Mouse (Mus musculus) myocyte (in vitro differentiated cells): ENCODE measurements around the gene Ikbip. TPM values are rescaled to one million over a fixed set of nuclear protein-coding genes. Genes with fewer than 3 reads are reported as not detected.

ENCODE experiments used
- H3K27me3 ChIP-seq: one replicate; pipeline ENCODE4 v1.6.1; 2011; ENCODE audit not compliant: control insufficient read depth, insufficient read depth, insufficient read length
- H3K36me3 ChIP-seq: one replicate; pipeline ENCODE4 v1.6.1; 2011; ENCODE audit not compliant: control insufficient read depth, insufficient read depth
- H3K4me2 ChIP-seq: one replicate; pipeline ENCODE4 v1.6.1; 2011; ENCODE audit warnings: low read depth, control low read depth
- H3K4me3 ChIP-seq: one replicate; pipeline ENCODE4 v1.5.1; 2011; ENCODE audit warnings: mild to moderate bottlenecking, control low read depth, moderate library complexity
- H3K79me2 ChIP-seq: one replicate; pipeline ENCODE4 v1.6.1; 2011; ENCODE audit not compliant: control insufficient read depth, insufficient read depth
- H3ac ChIP-seq: one replicate; pipeline ENCODE4 v1.6.1; 2011; ENCODE audit not compliant: control insufficient read depth, insufficient read length
- CEBPB ChIP-seq: IDR thresholded peaks from 2 replicates; pipeline ENCODE4 v1.6.1; 2011; ENCODE audit warnings: mild to moderate bottlenecking, moderate library complexity; ENCODE audit not compliant: poor library complexity, insufficient read depth, severe bottlenecking
- E2F4 ChIP-seq: IDR thresholded peaks from one replicate; pipeline ENCODE4 v1.6.1; 2011; ENCODE audit warnings: mild to moderate bottlenecking, control low read depth, moderate library complexity; ENCODE audit not compliant: insufficient read depth
- MAX ChIP-seq: IDR thresholded peaks from one replicate; pipeline ENCODE4 v1.6.1; 2011; ENCODE audit warnings: low read depth, mild to moderate bottlenecking, control low read depth
- MYOD1 ChIP-seq, 3 experiments: IDR thresholded peaks; one replicate each; pipeline ENCODE4 v1.6.1; 2011; ENCODE audit warnings: control low read depth in 2 of 3, low read depth in 2 of 3, mild to moderate bottlenecking in 2 of 3, moderate library complexity in 1 of 3; ENCODE audit not compliant: insufficient read length in 2 of 3, control insufficient read depth in 1 of 3
- MYOG ChIP-seq, 3 experiments: IDR thresholded peaks; one replicate each; pipeline ENCODE4 v1.6.1; 2011; ENCODE audit warnings: control low read depth in 2 of 3, low read depth in 2 of 3, mild to moderate bottlenecking in 2 of 3; ENCODE audit not compliant: insufficient read length in 2 of 3, control insufficient read depth in 1 of 3, insufficient read depth in 1 of 3
- POLR2A ChIP-seq: IDR thresholded peaks from one replicate; pipeline ENCODE4 v1.6.1; 2011; ENCODE audit warnings: low read depth, mild to moderate bottlenecking, control low read depth, moderate library complexity; ENCODE audit not compliant: insufficient read length
- POLR2AphosphoS2 ChIP-seq: IDR thresholded peaks from one replicate; pipeline ENCODE4 v1.6.1; 2011; ENCODE audit warnings: low read depth, control low read depth; ENCODE audit not compliant: insufficient read length
- REST ChIP-seq: IDR thresholded peaks from one replicate; pipeline ENCODE4 v1.6.1; 2011; ENCODE audit warnings: mild to moderate bottlenecking, control low read depth, moderate library complexity; ENCODE audit not compliant: insufficient read depth, insufficient read length
- SRF ChIP-seq: IDR thresholded peaks from one replicate; pipeline ENCODE4 v1.6.1; 2011; ENCODE audit warnings: low read depth; ENCODE audit not compliant: control insufficient read depth, insufficient read length
- TCF12 ChIP-seq: IDR thresholded peaks from one replicate; pipeline ENCODE4 v1.6.1; 2011; ENCODE audit warnings: mild to moderate bottlenecking, control low read depth; ENCODE audit not compliant: poor library complexity, insufficient read depth, severe bottlenecking
- TCF3 ChIP-seq: IDR thresholded peaks from one replicate; pipeline ENCODE4 v1.6.1; 2011; ENCODE audit warnings: low read depth, control low read depth; ENCODE audit not compliant: insufficient read length
- USF1 ChIP-seq: IDR thresholded peaks from one replicate; pipeline ENCODE4 v1.6.1; 2011; ENCODE audit warnings: low read depth, mild to moderate bottlenecking, control low read depth, moderate library complexity
- polyA plus RNA-seq: library from polyadenylated mRNA; unstranded; fragments of >200 nt; fragmentation: generic; extraction: Trizol; gene quantifications from one replicate; pipeline ENCODE4 v1.2.1, GENCODE M21; 2012; ENCODE audit warnings: missing spikeins

Ikbip gene
- polyA plus RNA-seq, 1 experiment = 12.6 TPM

DNA sequence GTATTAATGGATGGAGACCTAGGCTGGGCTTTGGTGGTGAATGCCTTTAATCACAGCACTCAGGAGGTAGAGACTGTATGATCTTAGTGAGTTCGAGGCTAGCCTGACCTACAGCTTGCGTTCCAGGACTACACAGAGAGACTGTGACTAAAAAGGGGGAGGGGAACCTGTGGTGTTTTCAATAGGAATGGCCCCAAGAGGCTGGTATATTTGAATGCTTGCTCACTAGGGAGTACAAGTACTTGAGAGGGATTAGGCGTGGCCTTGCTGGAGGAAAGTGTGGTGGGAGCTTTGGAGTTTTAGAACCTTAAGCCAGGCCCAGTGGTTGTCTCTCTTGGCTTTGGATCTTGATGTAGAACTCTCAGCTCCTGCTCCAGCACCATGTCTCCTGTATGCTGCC lies 48.1 kb downstream of the Ikbip start:
- Histone ChIP-seq H3K27me3 (no peaks in the 10 kb centered on the region), H3K79me2 (no peaks in the 10 kb centered on the region), H3K4me3 (no peak overlapping the region), H3ac (no peak overlapping the region), H3K36me3 (no peaks in the 10 kb centered on the region), H3K4me2 (no peak overlapping the region)
- no peak for TF ChIP-seq MYOD1 (IDR thresholded peaks at IDR 0.05; ENCODE audit: control insufficient read depth in 1 of 3, insufficient read length in 2 of 3, low read depth in 2 of 3)
- TF ChIP-seq MAX = no peak
- TF ChIP-seq SRF = no peak
- no peak for TF ChIP-seq REST
- TF ChIP-seq POLR2A = no peak
- no peak for TF ChIP-seq POLR2AphosphoS2
- no peak for TF ChIP-seq MYOG (IDR thresholded peaks at IDR 0.05; ENCODE audit: control insufficient read depth in 1 of 3, insufficient read depth in 1 of 3, insufficient read length in 2 of 3, low read depth in 2 of 3)
- TF ChIP-seq CEBPB = no peak
- TF ChIP-seq E2F4 = no peak
- TF ChIP-seq TCF3 = no peak
- TF ChIP-seq TCF12 = no peak

DNA sequence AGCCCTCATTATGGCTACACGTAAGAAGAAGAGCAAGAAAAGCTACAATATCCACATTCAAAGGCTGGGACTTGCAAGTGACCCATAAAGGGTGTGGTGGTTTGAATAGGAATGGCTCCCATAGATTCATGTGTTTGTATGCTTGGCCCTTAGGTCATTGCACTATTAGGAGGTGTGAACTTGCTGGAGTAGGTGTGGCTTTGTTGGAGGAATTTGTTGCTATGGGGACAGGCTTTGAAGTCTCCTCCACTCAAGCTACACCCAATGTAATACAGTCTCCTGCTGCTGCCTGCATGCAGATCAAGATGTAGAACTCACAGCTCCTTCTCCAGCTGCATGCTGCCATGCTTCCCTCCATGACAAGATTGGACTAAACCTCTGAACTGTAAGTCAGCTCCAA lies 48.8 kb downstream of the Ikbip start:
- TF ChIP-seq CEBPB (no peak), REST (no peak), MYOG (IDR thresholded peaks at IDR 0.05; ENCODE audit: control insufficient read depth in 1 of 3, insufficient read depth in 1 of 3, insufficient read length in 2 of 3, low read depth in 2 of 3) (no peak), MYOD1 (IDR thresholded peaks at IDR 0.05; ENCODE audit: control insufficient read depth in 1 of 3, insufficient read length in 2 of 3, low read depth in 2 of 3) (no peak), TCF3 (no peak), MAX (no peak), E2F4 (no peak), TCF12 (no peak), POLR2A (no peak), SRF (no peak), POLR2AphosphoS2 (no peak), USF1 (no peak)
- Histone ChIP-seq H3K4me3 (no peak overlapping the region), H3K79me2 (no peaks in the 10 kb centered on the region), H3K36me3 (no peaks in the 10 kb centered on the region), H3K4me2 (no peak overlapping the region), H3K27me3 (no peaks in the 10 kb centered on the region), H3ac (no peak overlapping the region)

DNA sequence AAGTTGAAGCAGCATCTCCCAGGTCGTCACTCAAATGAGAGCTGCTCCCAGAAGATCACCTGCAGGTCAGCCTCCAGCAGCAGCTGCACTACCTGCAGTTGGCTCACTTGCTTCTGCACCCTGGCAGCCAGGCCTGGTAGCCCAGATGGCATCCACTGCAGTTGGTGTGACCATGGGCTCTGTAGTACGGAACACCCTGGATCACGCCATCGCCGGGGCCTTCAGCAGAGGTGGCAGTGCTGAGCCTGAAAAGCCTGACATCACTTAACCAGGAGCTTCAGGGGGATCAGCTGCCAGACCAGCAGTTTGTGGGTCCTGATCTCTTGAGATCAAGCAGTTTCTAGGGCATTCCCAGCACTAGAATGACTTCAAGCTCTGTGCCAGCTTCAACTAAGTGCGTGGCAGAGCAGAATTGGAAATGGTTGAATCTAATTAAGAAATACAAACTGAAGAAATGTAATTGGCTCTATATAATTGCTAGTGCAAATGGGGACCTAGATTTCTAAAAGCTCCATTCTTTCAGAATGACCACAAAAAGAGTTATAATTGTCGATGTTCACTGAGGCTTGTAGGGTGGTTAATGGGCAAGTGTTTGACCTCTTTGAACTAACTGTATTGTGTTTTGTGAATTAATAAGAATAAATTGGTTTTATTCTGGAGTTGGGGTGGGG lies 52.7 kb downstream of the Ikbip start:
- no peak for TF ChIP-seq E2F4
- TF ChIP-seq MAX = no peak
- TF ChIP-seq POLR2A = no peak
- no peak for TF ChIP-seq REST
- no peak for TF ChIP-seq SRF
- no peak for TF ChIP-seq CEBPB
- Histone ChIP-seq H3K36me3 (no peaks in the 10 kb centered on the region), H3ac (no peak overlapping the region), H3K79me2 (no peaks in the 10 kb centered on the region), H3K27me3 (no peaks in the 10 kb centered on the region), H3K4me2 (no peak overlapping the region), H3K4me3 (no peak overlapping the region)

DNA sequence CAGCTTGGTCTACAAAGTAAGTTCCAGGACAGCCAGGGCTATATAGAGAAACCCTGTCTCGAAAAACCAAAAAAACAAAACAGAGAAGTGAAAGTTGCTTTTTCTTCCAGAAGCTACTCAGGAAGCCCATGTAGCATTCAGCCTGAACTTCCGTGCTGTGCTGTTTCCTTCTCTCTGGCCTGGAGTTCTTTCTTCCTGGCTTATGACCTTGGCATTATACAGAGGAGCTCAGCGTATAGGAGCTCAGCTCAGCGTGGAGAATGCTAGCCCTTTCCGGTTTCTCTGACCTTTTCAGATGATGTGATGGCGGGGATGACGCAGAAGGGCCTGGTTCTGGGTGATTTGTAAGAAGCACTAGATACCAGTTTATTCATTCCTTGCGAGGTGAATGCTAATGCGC lies 54.7 kb downstream of the Ikbip start:
- Histone ChIP-seq H3K4me3 (no peak overlapping the region), H3K79me2 (no peaks in the 10 kb centered on the region), H3ac (no peak overlapping the region), H3K36me3 (no peaks in the 10 kb centered on the region), H3K27me3 (no peaks in the 10 kb centered on the region), H3K4me2 (no peak overlapping the region)
- TF ChIP-seq POLR2A (no peak), E2F4 (no peak), TCF3 (no peak), REST (no peak), POLR2AphosphoS2 (no peak), TCF12 (no peak), MYOD1 (IDR thresholded peaks at IDR 0.05; ENCODE audit: control insufficient read depth in 1 of 3, insufficient read length in 2 of 3, low read depth in 2 of 3) (no peak), USF1 (no peak), MAX (no peak), SRF (no peak), MYOG (IDR thresholded peaks at IDR 0.05; ENCODE audit: control insufficient read depth in 1 of 3, insufficient read depth in 1 of 3, insufficient read length in 2 of 3, low read depth in 2 of 3) (no peak), CEBPB (no peak)

DNA sequence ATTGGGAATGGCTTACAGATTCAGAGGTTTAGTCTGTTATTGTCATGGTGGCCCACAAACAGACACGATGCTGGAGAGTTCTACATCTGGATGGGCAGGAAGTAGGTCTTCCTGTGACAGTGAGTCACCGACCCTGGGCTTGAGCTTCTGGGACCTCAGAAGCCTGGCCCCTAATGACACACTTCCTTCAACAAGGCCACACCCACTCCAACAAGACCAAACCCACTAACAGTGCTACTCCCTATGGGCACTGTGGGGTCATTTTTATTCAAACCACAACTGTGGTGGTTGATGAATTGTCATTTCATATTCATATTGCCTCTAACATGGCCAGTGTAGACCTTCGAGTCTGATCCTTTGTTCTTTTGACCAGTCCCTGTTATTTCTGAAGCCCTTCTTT lies 55.6 kb downstream of the Ikbip start:
- Histone ChIP-seq H3K36me3 (no peaks in the 10 kb centered on the region), H3ac (no peak overlapping the region), H3K79me2 (no peaks in the 10 kb centered on the region), H3K4me3 (no peak overlapping the region), H3K4me2 (peak overlapping the region; percentile 12), H3K27me3 (no peaks in the 10 kb centered on the region)
- TF ChIP-seq CEBPB = no peak
- no peak for TF ChIP-seq TCF3
- no peak for TF ChIP-seq TCF12
- no peak for TF ChIP-seq SRF
- TF ChIP-seq MYOD1 (IDR thresholded peaks at IDR 0.05; ENCODE audit: control insufficient read depth in 1 of 3, insufficient read length in 2 of 3, low read depth in 2 of 3) = no peak
- no peak for TF ChIP-seq USF1
- TF ChIP-seq E2F4 = no peak
- TF ChIP-seq MYOG (IDR thresholded peaks at IDR 0.05; ENCODE audit: control insufficient read depth in 1 of 3, insufficient read depth in 1 of 3, insufficient read length in 2 of 3, low read depth in 2 of 3) = no peak
- TF ChIP-seq POLR2A = no peak
- TF ChIP-seq POLR2AphosphoS2 = no peak
- TF ChIP-seq MAX = no peak
- no peak for TF ChIP-seq REST
